Mouse (Mus musculus) ES-CJ7 (cell line): Measurements from ENCODE around the gene Kcna3.

ENCODE experiments used
- DNase-seq: peaks from one replicate; pipeline ENCODE4 v3.0.0; 2011; ENCODE audit warnings: low read depth, low spot score

Gene Kcna3

GRCm38 (mm10) chr3:107035521-107036457 lies at the start of gene Kcna3:
Gene Kcna3 (plus strand): TSS chr3:107036169.
- peak; percentile 29 for DNase-seq

GRCm38 (mm10) chr3:106991334-106991733 lies 44.6 kb upstream of the Kcna3 start:
- DNase-seq = no peak

- no peak for DNase-seq
Measured at GRCm38 (mm10) chr3:106995347-106995746, 40.6 kb upstream of the Kcna3 start.

- no peak for DNase-seq
Measured at GRCm38 (mm10) chr3:106996186-106996585, 39.8 kb upstream of the Kcna3 start.

GRCm38 (mm10) chr3:106998370-106998769 lies 37.6 kb upstream of the Kcna3 start:
- no peak for DNase-seq

- DNase-seq = no peak
Measured at GRCm38 (mm10) chr3:107000165-107000564, 35.8 kb upstream of the Kcna3 start.

- DNase-seq = no peak
Measured at GRCm38 (mm10) chr3:107002249-107003123, 33.5 kb upstream of the Kcna3 start.

GRCm38 (mm10) chr3:107009329-107010076 lies 26.5 kb upstream of the Kcna3 start:
- no peak for DNase-seq

GRCm38 (mm10) chr3:107018286-107018685 lies 17.7 kb upstream of the Kcna3 start:
- DNase-seq = no peak

GRCm38 (mm10) chr3:107031547-107031946 lies 4.4 kb upstream of the Kcna3 start:
- DNase-seq = no peak

- no peak for DNase-seq
Measured at GRCm38 (mm10) chr3:107034776-107035175, 1.2 kb upstream of the Kcna3 start.

- peak; percentile 8 for DNase-seq
Measured at GRCm38 (mm10) chr3:107036458-107037039, 580 bp downstream of the Kcna3 start.

- DNase-seq = no peak
Measured at GRCm38 (mm10) chr3:107037105-107037504, 1.1 kb downstream of the Kcna3 start.

- DNase-seq = no peak
Measured at GRCm38 (mm10) chr3:107037536-107038155, 1.7 kb downstream of the Kcna3 start.

GRCm38 (mm10) chr3:107038156-107038536 lies 2.2 kb downstream of the Kcna3 start:
- DNase-seq = no peak

GRCm38 (mm10) chr3:107038661-107039223 lies 2.8 kb downstream of the Kcna3 start:
- peak; percentile 6 for DNase-seq

GRCm38 (mm10) chr3:107039306-107039705 lies 3.3 kb downstream of the Kcna3 start:
- no peak for DNase-seq

GRCm38 (mm10) chr3:107040408-107040807 lies 4.4 kb downstream of the Kcna3 start:
- DNase-seq = no peak

- DNase-seq = no peak
Measured at GRCm38 (mm10) chr3:107041718-107042117, 5.7 kb downstream of the Kcna3 start.

- peak; percentile 6 for DNase-seq
Measured at GRCm38 (mm10) chr3:107061468-107061867, 25.5 kb downstream of the Kcna3 start.
